Mouse (Mus musculus) heart, embryonic 11.5 days (tissue): Measurements from ENCODE around the gene Fkbp8. TPM values are rescaled to one million over a fixed set of nuclear protein-coding genes. Genes with fewer than 3 reads are reported as not detected.

ENCODE experiments used
- ATAC-seq: fragments of 200-750 bp; cut with Nextera tagmentation; replicated peaks from 2 replicates; pipeline ENCODE4 v1.8.0; 2017; ENCODE audit warnings: moderate library complexity; ENCODE audit not compliant: insufficient number of reproducible peaks, low FRiP score, low TSS enrichment
- H3K27ac ChIP-seq: fragments of 300-500 bp; sonication (generic); 2 replicates; pipeline ENCODE4 v1.5.1; 2014; ENCODE audit warnings: mild to moderate bottlenecking, low read depth, low read length
- H3K27me3 ChIP-seq: fragments of 300-500 bp; sonication (generic); 2 replicates; pipeline ENCODE4 v1.6.1; 2014; ENCODE audit warnings: mild to moderate bottlenecking, low read length, mixed read lengths; ENCODE audit not compliant: control insufficient read depth, insufficient read depth
- H3K36me3 ChIP-seq: fragments of 300-500 bp; sonication (generic); 2 replicates; pipeline ENCODE4 v1.6.1; 2014; ENCODE audit warnings: mild to moderate bottlenecking, low read length, moderate library complexity, mixed read lengths; ENCODE audit not compliant: control insufficient read depth, insufficient read depth
- H3K4me1 ChIP-seq: fragments of 300-500 bp; sonication (generic); 2 replicates; pipeline ENCODE4 v1.6.1; 2014; ENCODE audit warnings: low read length; ENCODE audit not compliant: control insufficient read depth, insufficient read depth
- H3K4me2 ChIP-seq: fragments of 300-500 bp; sonication (generic); 2 replicates; pipeline ENCODE4 v1.6.1; 2014; ENCODE audit warnings: mild to moderate bottlenecking, moderate library complexity
- H3K4me3 ChIP-seq: fragments of 300-500 bp; sonication (generic); 2 replicates; pipeline ENCODE4 v1.5.1; 2014; ENCODE audit warnings: low read depth, low read length
- H3K9ac ChIP-seq: fragments of 300-500 bp; sonication (generic); 2 replicates; pipeline ENCODE4 v1.6.1; 2014; ENCODE audit warnings: mild to moderate bottlenecking, low read depth, low read length, moderate library complexity
- H3K9me3 ChIP-seq: fragments of 300-500 bp; sonication (generic); replicated peaks from 2 replicates; pipeline ENCODE4 v1.6.1; 2016; ENCODE audit warnings: low read length; ENCODE audit not compliant: control insufficient read depth
- WGBS: fragments of 180-500 bp; shearing (Covaris S2); extraction: QIAGEN DNeasy Blood & Tissue Kit; methylation state at CpG from one replicate; pipeline ENCODE4 v1.1.7; 2014; ENCODE audit not compliant: insufficient replicate concordance; 5-methylcytosine and 5-hydroxymethylcytosine counted together
- polyA plus RNA-seq: library from polyadenylated mRNA; unstranded; fragments of >200 nt; fragmentation: Nextera tagmentation; extraction: Ambion mirVana; gene quantifications from 2 replicates; pipeline ENCODE4 v1.2.1, GENCODE M21; 2014

The Fkbp8 gene
- polyA plus RNA-seq, 1 experiment from 2014 or later, result 212 TPM

DNA sequence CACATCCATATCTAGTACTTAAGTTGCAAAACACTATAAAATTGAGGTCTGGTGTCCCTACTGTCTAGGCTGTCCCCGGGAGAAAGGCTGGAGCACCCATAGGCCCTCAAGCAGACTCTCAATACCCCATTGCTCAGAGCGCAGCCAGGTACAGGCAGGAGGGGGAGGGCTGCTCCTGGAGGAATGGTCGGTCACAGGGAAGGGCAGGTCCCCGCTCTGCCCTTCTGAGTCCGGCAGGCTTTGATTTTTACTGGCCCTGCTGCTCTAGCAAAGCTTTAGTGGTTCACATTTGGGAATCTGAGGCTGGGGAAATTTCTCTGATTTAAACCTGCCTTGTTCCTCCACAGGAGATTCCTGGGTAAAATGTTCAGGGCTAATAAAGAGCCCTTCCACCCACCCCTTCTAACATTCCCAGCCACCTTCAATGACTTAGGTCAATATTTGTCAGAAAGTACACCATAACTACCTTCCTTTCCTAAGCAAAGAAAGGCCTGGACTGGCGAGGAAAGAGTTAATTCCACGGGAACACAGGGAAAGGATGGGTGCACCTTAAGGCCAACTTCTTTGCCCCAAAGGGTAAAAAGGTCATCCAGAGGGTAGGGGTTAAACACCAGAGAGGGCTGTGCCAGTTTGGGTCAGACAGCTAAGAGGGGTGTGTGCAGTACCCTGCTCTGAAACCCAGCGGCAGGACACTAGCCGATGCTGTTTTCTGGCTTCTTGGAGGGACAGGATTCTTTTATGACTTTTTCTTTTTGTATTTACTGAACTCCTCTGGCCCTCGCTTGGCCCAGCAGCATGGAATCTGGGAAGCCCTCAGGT, 37.3 kb upstream of the Fkbp8 start:
- Histone ChIP-seq H3K4me3 (no peak overlapping the region; the same call in 1 of the 2 replicates), H3K9me3 (no peaks in the 10 kb centered on the region), H3K4me2 (peak overlapping the region; percentile 70), H3K36me3 (no peaks in the 10 kb centered on the region), H3K4me1 (peaks cover 48% of the 10 kb centered on the region), H3K27me3 (peaks cover 98% of the 10 kb centered on the region), H3K9ac (no peak overlapping the region), H3K27ac (no peak overlapping the region)
- no peak for ATAC-seq
- 15% methylated on average over 10 of the region's 10 CpGs for WGBS

GRCm38 (mm10) chr8:70490880-70491495, 36.5 kb upstream of the Fkbp8 start:
- no peak for ATAC-seq
- H3K4me3 ChIP-seq, result no peak overlapping the region
- H3K9me3 ChIP-seq, result no peaks in the 10 kb centered on the region
- H3K4me2 ChIP-seq, result peak overlapping the region; percentile 8; the same call in 1 of the 2 replicates
- H3K9ac ChIP-seq, result no peak overlapping the region
- 4% methylated on average over 20 of the region's 20 CpGs for WGBS
- peaks cover 98% of the 10 kb centered on the region for H3K27me3 ChIP-seq
- no peak overlapping the region for H3K27ac ChIP-seq
- H3K36me3 ChIP-seq, result no peaks in the 10 kb centered on the region
- H3K4me1 ChIP-seq, result peaks cover 53% of the 10 kb centered on the region

DNA sequence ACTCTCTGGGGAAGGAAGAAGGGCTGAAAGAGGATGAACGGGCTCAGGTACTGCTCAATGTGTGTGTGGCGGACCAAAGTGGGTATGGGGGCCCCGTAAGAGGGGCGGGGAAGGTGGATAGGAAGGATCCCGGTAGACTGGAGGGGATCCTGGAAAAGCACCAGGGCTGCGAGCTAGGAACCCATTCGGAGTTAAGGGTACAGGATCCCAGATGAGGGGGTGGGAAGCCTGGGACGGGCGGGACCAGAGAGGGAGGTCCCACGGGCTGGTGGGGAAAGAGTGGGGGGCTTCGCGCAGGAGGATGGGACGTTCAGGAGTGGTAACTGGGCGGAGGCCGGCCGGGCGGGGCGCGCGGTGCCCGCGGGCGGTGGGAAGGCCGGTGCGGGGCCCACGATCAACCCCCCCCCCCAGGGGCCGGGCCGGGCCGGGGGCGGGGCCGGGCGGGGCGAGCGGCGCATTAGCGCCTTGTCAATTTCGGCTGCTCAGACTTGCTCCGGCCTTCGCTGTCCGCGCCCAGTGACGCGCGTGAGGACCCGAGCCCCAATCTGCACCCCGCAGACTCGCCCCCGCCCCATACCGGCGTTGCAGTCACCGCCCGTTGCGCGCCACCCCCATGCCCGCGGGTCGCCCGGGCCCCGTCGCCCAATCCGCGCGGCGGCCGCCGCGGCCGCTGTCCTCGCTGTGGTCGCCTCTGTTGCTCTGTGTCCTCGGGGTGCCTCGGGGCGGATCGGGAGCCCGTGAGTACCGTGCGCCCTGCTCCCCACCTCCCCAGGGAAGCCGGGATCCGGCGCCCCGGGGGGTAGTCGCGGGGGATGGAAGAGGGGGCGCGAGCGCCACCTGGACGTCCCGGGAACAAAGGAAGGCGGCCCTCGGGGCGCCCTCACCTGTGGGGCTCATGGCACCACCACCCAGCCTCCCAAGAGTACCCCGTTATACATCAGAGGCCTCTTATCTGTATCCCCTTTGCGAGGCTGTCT, 34.6 kb upstream of the Fkbp8 start, which contains the start of gene Crlf1:
Gene Crlf1 (plus strand): TSS at position 495 of the 977 bp plus-strand sequence.
- peaks cover 96% of the 10 kb centered on the region for H3K27me3 ChIP-seq
- WGBS, result under 1% methylated on average over 57 of the region's 93 CpGs
- peak within 1 kb of the TSS; percentile 49 for H3K4me3 ChIP-seq
- no peak for ATAC-seq
- peak within 1 kb of the TSS; percentile 28; the same call in 1 of the 2 replicates for H3K9ac ChIP-seq
- H3K9me3 ChIP-seq, result no peaks in the 10 kb centered on the region
- H3K36me3 ChIP-seq, result no peaks in the 10 kb centered on the region
- peak within 1 kb of the TSS; percentile 74 for H3K4me2 ChIP-seq
- peaks cover 48% of the 10 kb centered on the region for H3K4me1 ChIP-seq
- H3K27ac ChIP-seq, result no peak within 1 kb of the TSS

GRCm38 (mm10) chr8:70493692-70494415, 33.7 kb upstream of the Fkbp8 start:
- no peaks in the 10 kb centered on the region for H3K36me3 ChIP-seq
- peak overlapping the region; percentile 28; the same call in 1 of the 2 replicates for H3K9ac ChIP-seq
- H3K4me3 ChIP-seq, result peak overlapping the region; percentile 49
- H3K4me2 ChIP-seq, result peak overlapping the region; percentile 74
- H3K27ac ChIP-seq, result no peak overlapping the region
- 3% methylated on average over 46 of the region's 47 CpGs for WGBS
- H3K4me1 ChIP-seq, result peaks cover 39% of the 10 kb centered on the region
- ATAC-seq, result no peak; the same call in 1 of the 2 replicates
- H3K9me3 ChIP-seq, result no peaks in the 10 kb centered on the region
- H3K27me3 ChIP-seq, result peaks cover 96% of the 10 kb centered on the region

DNA sequence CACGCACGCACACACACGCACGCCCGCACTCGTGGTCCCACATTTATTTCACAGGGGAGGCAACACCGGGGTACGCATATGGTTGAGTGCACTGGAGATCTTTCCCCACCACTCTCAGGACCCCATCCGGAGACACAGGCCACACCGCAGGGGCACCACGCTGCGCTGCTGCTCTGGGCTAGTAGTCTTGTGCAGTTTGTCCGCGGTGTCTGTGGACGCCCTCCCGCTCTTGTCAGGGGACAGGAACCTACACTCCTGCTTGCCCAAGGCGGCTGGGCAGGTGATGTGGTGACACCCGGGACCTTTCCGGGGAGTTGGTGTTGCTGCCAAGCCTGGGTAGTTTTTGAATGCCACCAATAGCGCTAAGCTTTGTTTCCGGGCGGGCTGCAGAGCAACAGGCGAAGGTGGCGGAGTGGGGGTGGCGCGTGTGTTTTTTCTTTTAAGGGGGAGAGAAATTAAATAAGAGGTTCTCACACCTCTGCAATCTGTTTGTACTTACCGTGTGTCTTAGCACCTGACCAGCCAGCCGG, 33.0 kb upstream of the Fkbp8 start:
- peaks cover 33% of the 10 kb centered on the region for H3K4me1 ChIP-seq
- H3K4me3 ChIP-seq, result 0 out of 2 replicates have a peak overlapping the region, but pooled peaks have one; percentile 8
- no peak overlapping the region for H3K27ac ChIP-seq
- no peaks in the 10 kb centered on the region for H3K36me3 ChIP-seq
- H3K9me3 ChIP-seq, result no peaks in the 10 kb centered on the region
- H3K4me2 ChIP-seq, result no peak overlapping the region; the same call in 1 of the 2 replicates
- 1% methylated on average over 28 of the region's 28 CpGs for WGBS
- H3K9ac ChIP-seq, result no peak overlapping the region
- peaks cover 96% of the 10 kb centered on the region for H3K27me3 ChIP-seq
- ATAC-seq, result no peak

DNA sequence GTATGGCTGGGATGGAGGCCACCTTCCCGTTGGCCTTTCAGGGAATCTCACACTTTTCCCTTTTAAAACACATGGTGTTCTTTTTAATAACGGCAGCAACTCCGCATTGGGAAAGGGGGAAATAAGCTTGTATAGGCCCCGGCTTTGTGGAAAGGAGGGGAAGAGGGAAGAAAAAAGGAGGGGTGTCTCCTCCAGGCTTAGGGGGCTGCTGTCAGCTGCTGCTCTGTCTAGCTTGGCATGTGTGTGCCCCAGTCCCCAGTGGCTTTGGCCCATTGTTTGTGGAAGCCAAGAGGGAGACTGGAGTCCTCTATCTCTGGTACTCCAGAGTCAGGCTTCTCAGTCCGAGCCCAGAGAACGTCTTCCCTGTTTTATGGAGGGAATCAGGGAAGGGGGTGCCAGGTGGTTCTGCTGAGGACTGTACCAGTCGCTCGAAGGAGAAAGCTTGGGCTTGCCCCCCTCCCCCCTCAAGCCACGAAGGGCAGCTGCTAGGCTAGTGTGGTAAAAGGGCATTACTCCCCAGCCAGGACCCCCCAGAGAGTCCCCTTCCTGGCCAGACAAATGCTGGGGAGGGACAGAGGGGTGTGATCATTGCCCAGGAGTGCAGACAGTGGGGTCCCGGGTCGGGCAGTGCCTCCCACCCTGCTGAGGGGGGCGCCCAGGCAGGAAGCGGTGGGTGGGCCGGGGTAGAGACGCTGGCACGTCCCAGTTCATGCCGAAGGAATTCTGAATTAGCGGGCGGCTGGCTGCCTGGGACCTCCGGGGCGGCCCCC, 32.3 kb upstream of the Fkbp8 start:
- no peaks in the 10 kb centered on the region for H3K36me3 ChIP-seq
- H3K27ac ChIP-seq, result no peak overlapping the region
- H3K27me3 ChIP-seq, result peaks cover 96% of the 10 kb centered on the region
- ATAC-seq, result no peak
- no peaks in the 10 kb centered on the region for H3K9me3 ChIP-seq
- peak overlapping the region; percentile 18 for H3K4me3 ChIP-seq
- H3K9ac ChIP-seq, result 0 out of 2 replicates have a peak overlapping the region, but pooled peaks have one; percentile 43
- peak overlapping the region; percentile 19 for H3K4me2 ChIP-seq
- 2% methylated on average over 21 of the region's 21 CpGs for WGBS
- peaks cover 29% of the 10 kb centered on the region for H3K4me1 ChIP-seq

DNA sequence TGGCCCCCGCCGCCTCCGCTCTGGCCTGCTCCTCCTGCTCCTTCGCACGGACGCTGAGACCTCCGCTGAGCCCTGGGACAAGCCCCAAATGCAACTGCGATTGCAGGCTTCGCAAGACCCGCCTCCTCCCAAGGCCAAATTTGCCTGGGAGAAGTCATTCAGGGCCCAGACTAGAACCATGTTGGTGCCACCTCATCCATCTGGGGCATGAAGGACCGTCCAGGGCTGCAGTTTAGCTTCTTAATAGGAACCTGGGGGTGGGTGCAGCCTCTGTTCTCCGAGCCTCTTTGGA, 31.8 kb upstream of the Fkbp8 start:
- Histone ChIP-seq H3K9me3 (no peaks in the 10 kb centered on the region), H3K4me3 (peak overlapping the region; percentile 18), H3K9ac (0 out of 2 replicates have a peak overlapping the region, but pooled peaks have one; percentile 43), H3K4me2 (peak overlapping the region; percentile 19), H3K27ac (no peak overlapping the region), H3K36me3 (no peaks in the 10 kb centered on the region), H3K27me3 (peaks cover 96% of the 10 kb centered on the region), H3K4me1 (peaks cover 30% of the 10 kb centered on the region)
- no peak for ATAC-seq
- 8% methylated on average over 11 of the region's 12 CpGs for WGBS
